Mouse (Mus musculus): ENCODE results near the gene Cacnb1. TPM values are rescaled to one million over a fixed set of nuclear protein-coding genes. Genes with fewer than 3 reads are reported as not detected.

The Cacnb1 gene
- polyA plus RNA-seq, 1 experiment = 5.2 TPM

- no peak for TF ChIP-seq CTCF (IDR thresholded peaks at IDR 0.05; ENCODE audit: low read depth, low read length)
- no peak for TF ChIP-seq POLR2A (IDR thresholded peaks at IDR 0.05; ENCODE audit: insufficient read depth, low read length)
- no peak for TF ChIP-seq EP300 (IDR thresholded peaks at IDR 0.05; ENCODE audit: insufficient read depth, low read depth, low read length)
- Histone ChIP-seq H3K36me3 (ENCODE audit: control insufficient read depth, insufficient read depth, low read length, poor library complexity, severe bottlenecking) (peaks cover 37% of the 10 kb centered on the region), H3K27me3 (ENCODE audit: control insufficient read depth, insufficient read depth, low read length, poor library complexity, severe bottlenecking) (no peaks in the 10 kb centered on the region), H3K4me3 (ENCODE audit: low read depth, low read length) (peak overlapping the region; percentile 96), H3K9me3 (replicated peaks; ENCODE audit: control insufficient read depth, insufficient read depth, low read length, poor library complexity, severe bottlenecking) (no peaks in the 10 kb centered on the region), H3K27ac (ENCODE audit: insufficient read depth, low read length) (peak overlapping the region; percentile 20), H3K9ac (ENCODE audit: low read depth, poor library complexity, severe bottlenecking) (peak overlapping the region; percentile 93), H3K4me1 (ENCODE audit: control insufficient read depth, insufficient read depth, low read length) (peaks cover 1% of the 10 kb centered on the region)
Observed at GRCm38 (mm10) chr11:98027297-98027688, 4.5 kb upstream of the Cacnb1 start.

GRCm38 (mm10) chr11:98026570-98027296, 3.9 kb upstream of the Cacnb1 start, which contains the start of gene Rpl19:
Gene Rpl19 (plus strand): TSS chr11:98026710.
- peaks cover 37% of the 10 kb centered on the region for H3K36me3 ChIP-seq (ENCODE audit: control insufficient read depth, insufficient read depth, low read length, poor library complexity, severe bottlenecking)
- H3K27me3 ChIP-seq (ENCODE audit: control insufficient read depth, insufficient read depth, low read length, poor library complexity, severe bottlenecking) = no peaks in the 10 kb centered on the region
- H3K27ac ChIP-seq (ENCODE audit: insufficient read depth, low read length) = peak within 1 kb of the TSS; percentile 75
- TF ChIP-seq POLR2A (IDR thresholded peaks at IDR 0.05; ENCODE audit: insufficient read depth, low read length) = peak; percentile 84
- peak; percentile 47; the same call in 1 of the 2 replicates for TF ChIP-seq EP300 (IDR thresholded peaks at IDR 0.05; ENCODE audit: insufficient read depth, low read depth, low read length)
- no peak for TF ChIP-seq CTCF (IDR thresholded peaks at IDR 0.05; ENCODE audit: low read depth, low read length)
- peak within 1 kb of the TSS; percentile 93 for H3K9ac ChIP-seq (ENCODE audit: low read depth, poor library complexity, severe bottlenecking)
- no peaks in the 10 kb centered on the region for H3K9me3 ChIP-seq (replicated peaks; ENCODE audit: control insufficient read depth, insufficient read depth, low read length, poor library complexity, severe bottlenecking)
- peak within 1 kb of the TSS; percentile 96 for H3K4me3 ChIP-seq (ENCODE audit: low read depth, low read length)
- peaks cover 1% of the 10 kb centered on the region for H3K4me1 ChIP-seq (ENCODE audit: control insufficient read depth, insufficient read depth, low read length)

- H3K36me3 ChIP-seq (ENCODE audit: control insufficient read depth, insufficient read depth, low read length, poor library complexity, severe bottlenecking) = peaks cover 36% of the 10 kb centered on the region
- H3K4me3 ChIP-seq (ENCODE audit: low read depth, low read length) = peak overlapping the region; percentile 81
- no peak for TF ChIP-seq CTCF (IDR thresholded peaks at IDR 0.05; ENCODE audit: low read depth, low read length)
- TF ChIP-seq EP300 (IDR thresholded peaks at IDR 0.05; ENCODE audit: insufficient read depth, low read depth, low read length) = no peak
- TF ChIP-seq POLR2A (IDR thresholded peaks at IDR 0.05; ENCODE audit: insufficient read depth, low read length) = no peak
- H3K9ac ChIP-seq (ENCODE audit: low read depth, poor library complexity, severe bottlenecking) = peak overlapping the region; percentile 93
- H3K4me1 ChIP-seq (ENCODE audit: control insufficient read depth, insufficient read depth, low read length) = peaks cover 5% of the 10 kb centered on the region
- no peaks in the 10 kb centered on the region for H3K9me3 ChIP-seq (replicated peaks; ENCODE audit: control insufficient read depth, insufficient read depth, low read length, poor library complexity, severe bottlenecking)
- H3K27me3 ChIP-seq (ENCODE audit: control insufficient read depth, insufficient read depth, low read length, poor library complexity, severe bottlenecking) = no peaks in the 10 kb centered on the region
- H3K27ac ChIP-seq (ENCODE audit: insufficient read depth, low read length) = peak overlapping the region; percentile 75
Observed at GRCm38 (mm10) chr11:98026248-98026569, 3.4 kb upstream of the Cacnb1 start.

- H3K9ac ChIP-seq (ENCODE audit: low read depth, poor library complexity, severe bottlenecking) = no peak overlapping the region
- TF ChIP-seq EP300 (IDR thresholded peaks at IDR 0.05; ENCODE audit: insufficient read depth, low read depth, low read length) = no peak
- TF ChIP-seq CTCF (IDR thresholded peaks at IDR 0.05; ENCODE audit: low read depth, low read length) = no peak
Observed at GRCm38 (mm10) chr11:98024516-98024915, 1.7 kb upstream of the Cacnb1 start.

GRCm38 (mm10) chr11:98022253-98022554, 630 bp downstream of the Cacnb1 start:
- peak overlapping the region; percentile 79 for H3K4me3 ChIP-seq (ENCODE audit: low read depth, low read length)
- H3K4me1 ChIP-seq (ENCODE audit: control insufficient read depth, insufficient read depth, low read length) = peaks cover 7% of the 10 kb centered on the region
- H3K27me3 ChIP-seq (ENCODE audit: control insufficient read depth, insufficient read depth, low read length, poor library complexity, severe bottlenecking) = no peaks in the 10 kb centered on the region
- H3K9ac ChIP-seq (ENCODE audit: low read depth, poor library complexity, severe bottlenecking) = peak overlapping the region; percentile 73
- H3K27ac ChIP-seq (ENCODE audit: insufficient read depth, low read length) = no peak overlapping the region
- H3K36me3 ChIP-seq (ENCODE audit: control insufficient read depth, insufficient read depth, low read length, poor library complexity, severe bottlenecking) = no peaks in the 10 kb centered on the region
- no peaks in the 10 kb centered on the region for H3K9me3 ChIP-seq (replicated peaks; ENCODE audit: control insufficient read depth, insufficient read depth, low read length, poor library complexity, severe bottlenecking)
- TF ChIP-seq EP300 (IDR thresholded peaks at IDR 0.05; ENCODE audit: insufficient read depth, low read depth, low read length) (no peak), POLR2A (IDR thresholded peaks at IDR 0.05; ENCODE audit: insufficient read depth, low read length) (no peak), CTCF (IDR thresholded peaks at IDR 0.05; ENCODE audit: low read depth, low read length) (no peak)

More at GRCm38 (mm10) chr11:98024516-98024915, 1.7 kb upstream of the Cacnb1 start:
- Histone ChIP-seq H3K9me3 (replicated peaks; ENCODE audit: control insufficient read depth, insufficient read depth, low read length, poor library complexity, severe bottlenecking) (no peaks in the 10 kb centered on the region), H3K36me3 (ENCODE audit: control insufficient read depth, insufficient read depth, low read length, poor library complexity, severe bottlenecking) (peaks cover 19% of the 10 kb centered on the region), H3K4me3 (ENCODE audit: low read depth, low read length) (no peak overlapping the region), H3K4me1 (ENCODE audit: control insufficient read depth, insufficient read depth, low read length) (peaks cover 5% of the 10 kb centered on the region), H3K27me3 (ENCODE audit: control insufficient read depth, insufficient read depth, low read length, poor library complexity, severe bottlenecking) (no peaks in the 10 kb centered on the region), H3K27ac (ENCODE audit: insufficient read depth, low read length) (no peak overlapping the region)

- Histone ChIP-seq H3K9ac (ENCODE audit: low read depth, poor library complexity, severe bottlenecking) (peak overlapping the region; percentile 73), H3K27me3 (ENCODE audit: control insufficient read depth, insufficient read depth, low read length, poor library complexity, severe bottlenecking) (no peaks in the 10 kb centered on the region), H3K27ac (ENCODE audit: insufficient read depth, low read length) (no peak overlapping the region), H3K4me3 (ENCODE audit: low read depth, low read length) (peak overlapping the region; percentile 79), H3K4me1 (ENCODE audit: control insufficient read depth, insufficient read depth, low read length) (peaks cover 7% of the 10 kb centered on the region), H3K36me3 (ENCODE audit: control insufficient read depth, insufficient read depth, low read length, poor library complexity, severe bottlenecking) (no peaks in the 10 kb centered on the region), H3K9me3 (replicated peaks; ENCODE audit: control insufficient read depth, insufficient read depth, low read length, poor library complexity, severe bottlenecking) (no peaks in the 10 kb centered on the region)
- TF ChIP-seq POLR2A (IDR thresholded peaks at IDR 0.05; ENCODE audit: insufficient read depth, low read length) = no peak
- 0 out of 2 replicates have a peak, but pooled peaks have one; percentile 9 for TF ChIP-seq EP300 (IDR thresholded peaks at IDR 0.05; ENCODE audit: insufficient read depth, low read depth, low read length)
- TF ChIP-seq CTCF (IDR thresholded peaks at IDR 0.05; ENCODE audit: low read depth, low read length) = no peak
Observed at GRCm38 (mm10) chr11:98021565-98022252, 1.1 kb downstream of the Cacnb1 start.

Data from ES-Bruce4 (cell line).